Mouse (Mus musculus) kidney, adult 2 months (tissue): Measurements from ENCODE around the gene Chrnd. TPM values are rescaled to one million over a fixed set of nuclear protein-coding genes. Genes with fewer than 3 reads are reported as not detected.

Source experiments
- DNase-seq: peaks from one replicate; pipeline ENCODE4 v3.0.0; 2021
- H3K27ac ChIP-seq: fragments of 200-500 bp; 2 replicates; pipeline ENCODE4 v1.5.1; 2012; ENCODE audit warnings: low read depth, low read length, control low read depth, inconsistent platforms; ENCODE audit not compliant: insufficient read depth
- H3K27me3 ChIP-seq: fragments of 200-500 bp; replicated peaks from 2 replicates; pipeline ENCODE4 v1.6.1; 2012; ENCODE audit warnings: mild to moderate bottlenecking, moderate library complexity, low read length, inconsistent platforms; ENCODE audit not compliant: control insufficient read depth, insufficient read depth
- H3K36me3 ChIP-seq: fragments of 200-500 bp; 2 replicates; pipeline ENCODE4 v1.6.1; 2012; ENCODE audit warnings: mild to moderate bottlenecking, moderate library complexity, low read length, inconsistent platforms; ENCODE audit not compliant: control insufficient read depth, insufficient read depth
- H3K4me1 ChIP-seq: fragments of 200-500 bp; 2 replicates; pipeline ENCODE4 v1.6.1; 2011; ENCODE audit warnings: low read length; ENCODE audit not compliant: control insufficient read depth, insufficient read depth
- H3K4me3 ChIP-seq: fragments of 200-500 bp; 2 replicates; pipeline ENCODE4 v1.5.1; 2011; ENCODE audit warnings: mild to moderate bottlenecking, low read depth, low read length, control low read depth; ENCODE audit not compliant: insufficient read depth
- CTCF ChIP-seq: fragments of 200-500 bp; conservative IDR thresholded peaks from 2 replicates; pipeline ENCODE4 v1.5.1; 2011; ENCODE audit warnings: low read depth, mild to moderate bottlenecking, control low read depth, low read length, moderate library complexity, mixed read lengths; ENCODE audit not compliant: insufficient read depth, insufficient read length
- POLR2A ChIP-seq: fragments of 200-500 bp; IDR thresholded peaks from one replicate; pipeline ENCODE4 v1.6.1; 2011; ENCODE audit warnings: low read depth, low read length, control low read depth
- WGBS: fragments of 180-500 bp; shearing (Covaris S2); methylation state at CpG from one replicate; pipeline ENCODE4 v1.1.7; 2018; 5-methylcytosine and 5-hydroxymethylcytosine counted together
- polyA plus RNA-seq: library from polyadenylated mRNA; depleted of rRNA; stranded (reverse); fragments of >200 nt; gene quantifications from 2 replicates; pipeline ENCODE4 v1.2.3, GENCODE M21; 2012

The Chrnd gene
- polyA plus RNA-seq, 1 experiment, result not detected

DNA sequence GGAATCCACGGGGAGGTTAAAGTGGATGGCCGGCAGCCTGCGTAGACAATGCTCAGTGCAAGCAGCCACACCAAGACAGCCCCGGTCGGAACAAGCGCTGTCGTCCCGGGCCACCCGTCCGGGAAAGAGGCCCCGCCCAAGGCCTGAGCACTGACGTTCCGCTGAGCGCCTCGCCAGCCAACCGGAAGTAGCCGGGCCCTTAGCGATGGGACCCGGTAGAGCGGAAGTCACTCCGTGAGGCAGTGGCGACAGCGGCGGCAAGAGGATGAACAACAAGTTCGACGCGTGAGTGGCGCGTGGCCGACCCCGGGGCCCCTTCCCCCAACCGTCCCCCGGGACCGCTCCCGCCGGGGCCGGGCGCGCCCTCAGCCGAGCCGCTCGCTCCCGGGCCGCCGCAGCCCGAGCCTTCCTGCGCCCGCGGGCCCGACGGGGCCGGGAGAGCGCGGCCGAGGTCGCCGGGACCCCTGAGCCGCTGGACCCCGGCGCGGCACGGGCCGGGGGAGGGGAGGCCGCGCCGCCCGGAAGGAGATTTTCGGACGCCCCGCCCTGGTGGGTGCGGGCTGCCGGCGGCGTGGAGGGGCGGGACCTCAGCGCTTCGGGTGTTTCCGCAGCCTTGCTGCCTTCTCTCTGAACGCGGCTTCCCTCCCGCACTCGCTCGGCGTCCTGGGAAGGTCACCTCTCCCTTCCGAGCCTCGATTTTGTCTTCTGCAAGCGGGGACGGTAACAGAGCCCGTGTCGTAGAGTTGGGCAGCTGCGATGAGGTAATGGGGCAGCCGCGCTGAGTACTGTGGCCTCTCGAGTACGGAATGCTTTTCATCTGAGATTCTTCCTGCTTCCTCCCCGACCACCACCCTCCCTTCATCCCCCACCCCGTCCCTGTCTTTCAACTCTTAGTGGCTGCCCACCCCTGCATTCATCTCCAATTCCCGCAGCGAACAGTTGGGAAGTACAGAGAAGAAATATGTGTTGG, 23.6 kb downstream of the Chrnd start, which contains the start of gene Eif4e2:
Gene Eif4e2, plus strand, starts transcription at position 180 of the 970 bp plus-strand sequence.
- TF ChIP-seq CTCF, result no peak
- TF ChIP-seq POLR2A, result peak; percentile 87
- Histone ChIP-seq H3K4me3 (peak within 1 kb of the TSS; percentile 83), H3K27me3 (no peaks in the 10 kb centered on the region), H3K27ac (peak within 1 kb of the TSS; percentile 72), H3K36me3 (no peaks in the 10 kb centered on the region), H3K4me1 (peaks cover 21% of the 10 kb centered on the region)
- peak; percentile 96 for DNase-seq
- WGBS, result under 1% methylated on average over 99 of the region's 99 CpGs

DNA sequence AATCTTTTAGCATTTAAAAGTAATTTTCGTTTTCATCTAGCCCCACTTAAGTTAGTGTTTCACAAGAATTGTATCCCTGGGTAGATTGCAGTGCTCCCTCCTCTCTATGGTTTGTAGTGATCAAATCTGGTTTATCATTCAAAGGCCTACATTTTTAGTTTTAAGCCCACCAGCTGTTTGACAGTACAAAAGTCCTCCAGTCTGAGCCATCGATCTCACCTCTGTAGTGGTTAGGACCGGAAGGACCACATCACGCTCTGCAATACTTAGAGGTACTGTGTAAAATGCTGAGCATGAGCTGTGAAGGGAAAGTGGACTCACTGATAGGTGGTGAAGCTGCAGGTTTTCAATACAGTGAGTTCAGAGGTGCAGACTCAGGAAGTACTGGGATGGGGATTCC, 24.3 kb downstream of the Chrnd start:
- Histone ChIP-seq H3K27ac (no peak overlapping the region; the same call in 1 of the 2 replicates), H3K36me3 (peaks cover 1% of the 10 kb centered on the region; the same call in 1 of the 2 replicates), H3K4me3 (peak overlapping the region; percentile 83), H3K4me1 (peaks cover 21% of the 10 kb centered on the region), H3K27me3 (no peaks in the 10 kb centered on the region)
- peak; percentile 12 for DNase-seq
- 3% methylated on average over 4 of the region's 4 CpGs for WGBS
- TF ChIP-seq POLR2A (no peak), CTCF (no peak)

DNA sequence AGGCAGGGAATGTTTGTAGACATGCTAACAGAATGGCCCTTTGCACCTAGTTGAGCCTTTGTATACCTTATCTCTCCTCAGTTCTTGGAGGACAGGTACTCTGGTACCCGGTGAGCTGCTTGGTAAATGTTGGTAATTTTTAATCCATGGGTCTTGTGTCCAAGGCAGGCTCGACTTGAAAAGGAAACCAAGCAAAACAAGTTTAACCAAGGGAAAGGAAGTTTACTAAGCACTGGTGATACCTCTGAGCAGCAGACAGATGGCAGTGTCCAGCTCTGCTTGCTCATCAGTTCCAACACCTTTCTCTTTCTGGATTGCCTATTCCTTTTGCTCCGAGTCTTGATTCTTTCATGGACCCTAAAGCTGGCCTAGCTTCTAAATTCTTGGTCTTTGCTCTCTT, 27.5 kb downstream of the Chrnd start:
- TF ChIP-seq CTCF, result peak; percentile 77
- no peak for TF ChIP-seq POLR2A
- WGBS, result 20% methylated on average over 3 of the region's 3 CpGs
- H3K4me3 ChIP-seq, result no peak overlapping the region
- peaks cover 21% of the 10 kb centered on the region for H3K4me1 ChIP-seq
- peak; percentile 83 for DNase-seq
- no peaks in the 10 kb centered on the region for H3K27me3 ChIP-seq
- H3K27ac ChIP-seq, result peak overlapping the region; percentile 63
- H3K36me3 ChIP-seq, result peaks cover 23% of the 10 kb centered on the region

DNA sequence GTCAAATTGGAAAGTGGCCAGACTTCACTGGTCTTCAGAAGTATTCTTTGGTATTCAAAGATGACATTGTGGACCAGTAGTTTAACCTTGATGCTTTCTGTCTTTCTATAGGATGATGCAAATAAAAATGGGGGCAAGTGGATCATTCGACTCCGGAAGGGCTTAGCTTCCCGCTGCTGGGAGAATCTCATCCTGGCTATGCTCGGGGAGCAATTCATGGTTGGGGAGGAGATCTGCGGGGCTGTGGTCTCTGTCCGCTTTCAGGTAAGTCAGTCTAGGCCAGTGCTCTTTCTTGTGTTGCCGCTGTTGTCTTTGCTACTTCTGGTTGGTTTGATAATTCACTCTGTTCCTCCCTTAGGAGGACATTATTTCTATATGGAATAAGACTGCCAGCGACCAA, 35.3 kb downstream of the Chrnd start:
- H3K4me3 ChIP-seq, result no peak overlapping the region
- no peaks in the 10 kb centered on the region for H3K4me1 ChIP-seq
- no peak overlapping the region for H3K27ac ChIP-seq
- WGBS, result 96% methylated on average over 8 of the region's 8 CpGs
- DNase-seq, result no peak
- TF ChIP-seq POLR2A (no peak), CTCF (no peak)
- no peaks in the 10 kb centered on the region for H3K27me3 ChIP-seq
- peaks cover 29% of the 10 kb centered on the region for H3K36me3 ChIP-seq

DNA sequence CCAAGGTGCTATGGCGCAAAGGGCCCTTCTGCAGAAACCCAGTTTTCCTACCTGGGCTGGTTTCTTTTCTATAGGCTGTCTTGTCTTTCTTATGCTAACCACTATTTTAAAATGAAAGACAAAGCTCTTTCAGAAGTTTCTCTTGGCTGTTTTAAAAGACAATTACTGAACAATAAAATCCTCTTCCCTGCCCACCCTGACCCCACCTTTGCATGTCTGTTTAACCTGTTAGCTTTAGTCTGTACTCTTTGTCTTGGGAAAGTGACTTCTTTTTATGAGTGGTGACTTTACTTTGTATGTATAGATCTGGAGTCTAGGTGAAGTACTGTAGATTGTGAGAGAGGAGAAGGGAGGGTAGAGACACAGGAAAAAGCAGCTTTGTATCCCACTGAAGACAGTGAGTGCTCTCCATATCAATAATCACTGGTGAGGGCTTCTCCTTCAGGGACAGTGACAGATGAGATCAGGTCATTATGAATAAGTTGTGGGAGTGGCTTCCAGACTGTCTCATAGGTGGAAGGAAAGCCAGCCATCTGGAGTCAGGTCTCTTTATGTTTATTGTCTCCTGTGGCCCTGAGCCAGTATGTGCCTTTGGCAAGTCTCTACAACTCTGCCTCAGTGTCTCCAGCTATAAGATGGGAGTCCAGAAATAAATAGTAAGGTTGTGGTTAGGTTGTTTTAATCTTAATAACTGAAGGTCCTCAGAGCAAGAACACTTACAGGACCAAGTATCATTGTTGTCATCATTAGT, 36.2 kb downstream of the Chrnd start:
- Histone ChIP-seq H3K27me3 (no peaks in the 10 kb centered on the region), H3K36me3 (peaks cover 23% of the 10 kb centered on the region), H3K4me3 (no peak overlapping the region), H3K4me1 (no peaks in the 10 kb centered on the region), H3K27ac (no peak overlapping the region)
- WGBS, result 95% methylated on average over 1 of the region's 1 CpGs
- TF ChIP-seq CTCF, result no peak
- no peak for TF ChIP-seq POLR2A
- DNase-seq, result no peak

DNA sequence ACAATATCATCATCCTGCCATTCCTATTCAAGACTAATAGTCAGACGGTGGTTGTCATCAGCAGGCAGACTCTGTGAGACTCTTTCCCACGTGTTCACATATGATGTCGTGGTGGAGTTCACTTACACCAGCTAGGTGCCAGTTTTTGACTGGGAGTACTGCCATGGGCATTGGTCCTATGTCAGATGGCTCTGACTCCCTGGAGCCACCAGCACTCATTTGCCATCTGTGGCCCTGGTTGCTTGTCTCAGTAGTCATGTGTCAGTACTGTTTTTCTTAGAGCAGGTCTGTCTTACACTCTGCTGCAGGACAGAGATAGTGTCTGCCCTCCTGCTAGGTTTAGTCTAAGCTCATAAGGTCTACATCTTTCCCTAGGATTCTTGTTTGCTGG, 36.7 kb downstream of the Chrnd start:
- no peaks in the 10 kb centered on the region for H3K4me1 ChIP-seq
- TF ChIP-seq POLR2A, result no peak
- TF ChIP-seq CTCF, result no peak
- DNase-seq, result no peak
- H3K27ac ChIP-seq, result no peak overlapping the region
- H3K4me3 ChIP-seq, result no peak overlapping the region
- H3K36me3 ChIP-seq, result peaks cover 18% of the 10 kb centered on the region
- 94% methylated on average over 3 of the region's 3 CpGs for WGBS
- H3K27me3 ChIP-seq, result no peaks in the 10 kb centered on the region

DNA sequence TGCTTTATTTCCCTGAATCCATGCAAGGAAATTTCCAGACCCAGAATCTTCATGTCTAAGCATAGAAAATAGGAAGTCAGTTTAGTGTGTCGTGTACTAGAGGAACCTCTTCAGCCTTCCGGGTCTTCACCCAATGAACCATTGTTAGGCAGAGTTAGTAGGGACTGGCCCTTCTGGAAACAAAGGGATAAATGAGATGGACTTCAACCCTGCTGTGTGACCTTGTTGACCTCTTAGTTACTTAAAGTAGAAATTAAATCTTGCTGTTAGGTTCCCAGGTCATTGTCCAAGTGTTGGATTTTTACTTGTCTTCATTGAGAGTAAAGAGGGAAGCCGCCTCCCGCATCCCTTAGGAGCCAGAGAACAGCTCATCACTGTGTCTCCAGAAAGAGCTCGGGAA, 40.2 kb downstream of the Chrnd start:
- H3K36me3 ChIP-seq, result peaks cover 7% of the 10 kb centered on the region
- no peak for TF ChIP-seq POLR2A
- no peak for TF ChIP-seq CTCF
- 65% methylated on average over 5 of the region's 5 CpGs for WGBS
- H3K27me3 ChIP-seq, result no peaks in the 10 kb centered on the region
- no peak overlapping the region for H3K27ac ChIP-seq
- H3K4me3 ChIP-seq, result no peak overlapping the region
- DNase-seq, result peak; percentile 48
- H3K4me1 ChIP-seq, result no peaks in the 10 kb centered on the region
